Mouse (Mus musculus): ENCODE results near the gene Tanc2.

GRCm38 (mm10) chr11:105760346-105760745 lies 170.6 kb downstream of the Tanc2 start:
- TF ChIP-seq GATA1 (IDR thresholded peaks at IDR 0.05; ENCODE audit: borderline replicate concordance, low read length): no peak
- TF ChIP-seq FLI1 (IDR thresholded peaks at IDR 0.05; ENCODE audit: low read length): no peak

All from megakaryocyte, embryonic 14.5 days (primary cell).